Mouse (Mus musculus): ENCODE results near the gene Sash3. TPM values are rescaled to one million over a fixed set of nuclear protein-coding genes. Genes with fewer than 3 reads are reported as not detected.

Gene Sash3
- total RNA-seq, 4 experiments from 2014 or later, result 0.10 to 0.46 (median 0.18) TPM; not detected in 1

- no peak for DNase-seq (ENCODE audit: low spot score in 2 of 2)
These were observed 5.9 kb upstream of the Sash3 start for GRCm38 (mm10) chrX:48140286-48140877.

- DNase-seq (ENCODE audit: low spot score in 2 of 2), result no peak
These were observed 4.8 kb upstream of the Sash3 start for GRCm38 (mm10) chrX:48141481-48141880.

DNA sequence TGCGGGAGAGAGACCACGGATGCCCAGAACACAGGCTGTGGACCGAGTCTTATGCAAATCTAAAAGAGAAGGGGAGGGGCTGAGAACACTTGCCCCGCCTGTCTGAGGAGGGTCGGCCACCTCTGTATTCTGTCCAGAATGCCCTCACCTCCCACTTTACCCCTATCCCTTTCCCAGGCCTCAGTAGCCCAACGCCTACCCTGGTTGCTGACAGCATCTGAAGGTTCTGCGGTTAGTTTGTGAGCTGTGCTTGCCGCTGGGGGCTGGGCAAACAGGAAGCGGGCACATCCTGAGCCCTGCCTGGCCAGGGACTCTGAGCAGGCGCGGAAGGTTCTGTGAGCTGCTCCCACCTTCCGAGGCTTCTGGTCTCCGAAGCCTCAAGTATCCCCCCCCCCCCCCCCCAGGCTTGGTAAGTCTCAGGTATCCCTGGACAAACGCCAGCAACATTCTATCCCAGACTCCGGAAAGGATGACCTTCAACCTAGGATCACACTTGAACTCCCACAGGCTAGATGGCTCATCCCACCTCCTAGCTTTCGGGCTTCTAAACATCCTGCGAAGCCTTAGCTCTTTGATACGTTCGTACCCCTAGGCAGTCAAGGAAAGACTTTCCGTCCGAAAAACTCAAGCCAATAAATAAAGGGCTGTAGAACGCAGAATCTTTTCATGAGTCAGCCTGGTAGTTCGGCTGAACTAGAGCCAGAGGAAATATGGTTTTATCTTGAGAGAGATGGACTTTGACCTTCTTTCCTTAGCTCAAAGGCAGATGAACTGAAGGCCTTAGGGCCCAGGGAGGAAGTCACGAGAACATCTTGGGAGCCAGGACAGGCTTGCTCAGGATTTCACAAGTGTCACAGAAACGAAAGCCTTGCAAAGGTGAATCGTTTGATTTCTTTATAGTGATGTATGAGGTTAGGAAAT lies 2.6 kb upstream of the Sash3 start:
- DNase-seq (ENCODE audit: low spot score in 2 of 2), result no peak

- DNase-seq (ENCODE audit: low spot score in 2 of 2), result no peak
These were observed 990 bp downstream of the Sash3 start for GRCm38 (mm10) chrX:48147226-48147625.

GRCm38 (mm10) chrX:48147741-48148186 lies 1.5 kb downstream of the Sash3 start:
- no peak for DNase-seq (ENCODE audit: low spot score in 2 of 2)

- no peak for DNase-seq (ENCODE audit: low spot score in 2 of 2)
These were observed 5.9 kb downstream of the Sash3 start for GRCm38 (mm10) chrX:48152106-48152505.

GRCm38 (mm10) chrX:48153414-48153813 lies 7.2 kb downstream of the Sash3 start:
- DNase-seq (ENCODE audit: low spot score in 2 of 2), result no peak

GRCm38 (mm10) chrX:48153949-48154348 lies 7.7 kb downstream of the Sash3 start:
- DNase-seq (ENCODE audit: low spot score in 2 of 2), result no peak

- no peak for DNase-seq (ENCODE audit: low spot score in 2 of 2)
These were observed 9.3 kb downstream of the Sash3 start for GRCm38 (mm10) chrX:48155489-48155888.

DNA sequence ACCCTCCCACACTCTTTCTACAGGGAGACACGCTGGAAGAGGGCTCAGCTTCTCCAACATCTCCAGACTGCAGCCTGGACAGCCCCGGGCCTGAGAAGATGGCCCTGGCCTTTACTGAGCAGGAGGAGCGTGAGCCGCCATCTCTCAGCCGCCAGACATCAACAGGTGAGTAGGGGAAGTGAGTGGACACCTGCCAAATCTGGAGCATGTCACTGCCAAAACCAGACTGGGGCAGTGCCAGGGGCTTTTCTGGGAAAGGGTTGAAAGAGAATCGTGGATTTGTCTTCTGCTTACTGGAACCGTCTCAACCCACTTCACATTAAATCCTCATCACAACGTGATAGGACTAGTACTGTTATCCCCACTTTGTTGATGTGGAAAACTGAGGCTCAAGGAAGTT lies 11.2 kb downstream of the Sash3 start:
- DNase-seq (ENCODE audit: low spot score in 2 of 2), result no peak

- DNase-seq (ENCODE audit: low spot score in 2 of 2), result no peak
These were observed 12.1 kb downstream of the Sash3 start for GRCm38 (mm10) chrX:48158229-48158919.

GRCm38 (mm10) chrX:48169892-48170291 lies 23.7 kb downstream of the Sash3 start:
- DNase-seq (ENCODE audit: low spot score in 2 of 2), result no peak

DNA sequence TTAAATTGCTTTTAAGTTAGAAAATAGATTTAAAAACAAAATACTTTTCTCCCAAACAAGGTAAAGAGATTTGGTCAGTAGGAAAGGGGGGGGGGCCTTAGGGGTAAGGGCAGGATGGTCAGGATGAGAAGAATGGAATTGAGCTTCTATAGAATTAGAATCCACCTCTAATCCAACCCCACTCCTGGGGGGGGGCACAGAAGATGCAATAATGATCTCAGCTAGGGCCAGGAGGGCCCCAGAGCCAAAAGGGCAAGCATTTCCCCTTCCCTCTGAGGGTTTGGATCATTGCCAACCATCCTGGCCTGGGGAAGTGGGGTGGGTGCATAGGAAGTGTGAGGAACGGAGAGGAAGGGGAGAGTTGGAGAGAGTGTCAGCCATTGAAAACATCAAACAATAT lies 24.1 kb downstream of the Sash3 start:
- DNase-seq (ENCODE audit: low spot score in 2 of 2), result no peak

DNA sequence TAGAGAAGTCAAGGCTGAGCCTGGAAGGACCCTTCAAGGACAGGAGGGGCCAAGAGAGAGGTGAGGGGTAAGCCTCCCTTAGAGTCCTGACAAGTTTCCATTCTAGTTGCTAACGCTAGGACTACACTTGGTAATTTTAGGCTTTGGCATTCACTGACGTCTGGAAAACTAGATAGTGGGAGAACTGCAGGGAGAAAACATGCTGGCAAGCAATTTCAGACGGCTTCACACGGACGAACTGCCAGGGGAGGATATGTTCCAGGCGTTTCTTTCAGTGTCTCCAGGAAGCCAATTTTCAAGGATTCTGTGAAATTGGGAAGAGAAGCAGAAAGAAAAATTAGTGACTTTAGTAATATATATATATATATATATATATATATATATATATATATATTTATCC lies 35.6 kb downstream of the Sash3 start:
- DNase-seq (ENCODE audit: low spot score in 2 of 2), result no peak

DNA sequence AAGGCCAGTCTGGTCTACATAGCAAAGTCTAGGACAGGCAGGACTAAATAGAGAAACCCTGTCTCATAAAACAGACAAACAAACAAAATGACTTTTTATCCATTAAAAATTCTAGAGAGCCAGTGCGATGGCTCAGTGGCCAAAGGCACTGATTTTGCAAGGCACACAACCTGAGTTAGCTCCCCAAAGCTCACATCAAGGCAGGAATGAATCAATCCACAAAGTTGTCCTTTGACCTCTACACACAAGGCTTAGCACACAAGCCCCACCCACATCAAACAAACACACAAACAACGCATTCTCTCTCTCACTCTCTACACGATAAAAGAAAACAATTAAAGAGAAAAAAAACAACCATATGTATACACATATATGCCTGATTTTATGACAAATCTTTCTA lies 38.5 kb downstream of the Sash3 start:
- DNase-seq (ENCODE audit: low spot score in 2 of 2), result no peak

DNA sequence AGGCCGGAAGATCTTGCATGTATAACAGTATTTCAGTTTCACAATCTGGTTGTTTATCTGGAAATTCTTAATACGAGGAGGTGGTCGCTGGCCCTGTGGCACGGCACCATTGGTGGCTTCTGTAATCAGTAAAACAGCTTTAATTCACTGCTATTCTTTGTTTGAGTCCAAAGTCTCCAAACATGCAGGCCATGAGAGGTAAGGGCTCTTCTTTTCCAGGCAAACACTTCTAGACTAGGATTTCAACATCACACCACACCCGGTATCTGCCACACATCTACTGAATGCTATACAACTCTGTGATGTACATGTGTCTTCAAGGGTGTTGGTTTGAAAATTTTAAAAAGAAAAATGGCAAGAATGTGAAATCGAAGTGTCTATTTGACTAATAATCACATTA lies 45.0 kb downstream of the Sash3 start:
- no peak for DNase-seq (ENCODE audit: low spot score in 2 of 2)

DNA sequence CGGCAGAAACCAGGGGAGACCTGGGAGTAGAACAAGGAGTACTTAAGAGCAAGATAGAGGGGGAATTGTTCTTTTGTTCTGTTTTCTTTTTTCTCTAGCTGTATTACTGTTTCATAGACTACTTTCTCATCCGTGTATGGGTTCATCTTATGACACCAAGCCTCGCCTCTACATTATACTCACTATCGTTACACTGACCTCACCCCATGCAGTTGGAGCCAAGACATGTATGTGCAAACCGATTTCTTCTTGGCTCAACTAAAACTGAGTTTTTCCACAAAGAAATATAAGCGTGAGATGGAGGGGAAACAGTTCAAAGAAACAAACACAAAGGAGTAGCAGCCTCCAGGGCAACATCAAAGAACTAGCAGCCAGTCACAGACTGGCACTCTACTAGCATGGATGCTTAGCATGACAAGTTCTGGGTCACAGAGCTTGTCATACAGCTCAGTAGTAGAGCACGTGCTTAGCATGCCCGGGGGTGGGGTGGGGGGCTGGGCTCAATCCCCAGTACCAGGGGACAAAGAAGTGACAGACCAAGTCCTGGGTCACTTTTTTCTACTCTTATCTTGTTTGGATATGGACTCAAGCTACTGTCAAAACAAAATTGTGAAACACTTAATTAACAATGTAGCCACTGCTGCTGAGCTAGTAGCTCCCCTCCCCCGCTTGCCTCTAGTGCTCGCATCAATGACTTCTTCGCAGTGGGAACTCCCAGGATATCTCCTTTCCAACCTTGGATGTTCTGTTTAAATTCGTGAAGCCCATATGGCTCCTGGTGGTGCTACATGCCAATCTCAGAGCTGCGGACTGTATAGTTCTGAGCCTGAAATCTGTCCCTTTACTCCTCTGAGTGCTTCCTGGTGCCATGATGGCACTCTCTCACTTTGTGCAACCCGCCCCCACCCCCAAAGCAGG lies 47.3 kb downstream of the Sash3 start:
- no peak for DNase-seq (ENCODE audit: low spot score in 2 of 2)

DNA sequence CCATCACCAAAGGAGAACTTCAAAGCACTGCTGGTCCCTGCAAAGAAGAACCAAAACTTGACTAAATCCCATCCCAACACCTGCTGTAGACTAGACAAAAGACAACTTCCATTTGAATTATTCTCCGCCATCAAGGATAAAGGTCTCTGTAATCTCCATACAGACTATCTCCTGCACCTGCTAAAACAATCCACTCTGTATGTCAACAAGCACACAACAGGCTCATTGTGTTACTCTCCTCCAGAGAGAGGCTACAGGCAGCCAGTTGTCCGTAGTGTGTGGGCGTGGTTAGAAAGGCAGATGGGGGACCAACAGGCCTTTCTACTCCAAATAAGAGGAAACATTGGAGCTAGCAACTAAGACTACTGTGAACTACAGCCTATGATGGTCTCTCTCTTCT lies 51.6 kb downstream of the Sash3 start:
- DNase-seq (ENCODE audit: low spot score in 2 of 2), result no peak

- DNase-seq (ENCODE audit: low spot score in 2 of 2), result no peak
These were observed 52.8 kb downstream of the Sash3 start for GRCm38 (mm10) chrX:48199026-48199425.

DNA sequence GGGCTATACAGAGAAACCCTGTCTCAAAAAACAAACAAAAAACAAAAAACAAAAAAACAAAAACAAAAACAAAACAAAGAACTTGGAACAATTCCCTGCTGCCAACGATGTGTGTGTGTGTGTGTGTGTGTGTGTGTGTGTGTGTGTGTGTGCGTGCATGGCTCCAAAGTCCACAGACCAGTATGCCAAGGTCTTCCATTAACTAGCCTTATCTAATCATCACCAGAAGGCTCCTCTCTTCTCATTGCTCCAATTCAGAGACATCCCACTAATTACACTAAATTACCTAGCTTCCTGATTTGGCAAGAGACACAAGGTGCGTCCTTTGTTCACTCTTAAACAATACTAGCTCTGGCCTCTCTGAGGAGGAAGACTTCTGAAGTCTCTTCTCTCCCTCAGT lies 54.5 kb downstream of the Sash3 start:
- no peak for DNase-seq (ENCODE audit: low spot score in 2 of 2)

DNA sequence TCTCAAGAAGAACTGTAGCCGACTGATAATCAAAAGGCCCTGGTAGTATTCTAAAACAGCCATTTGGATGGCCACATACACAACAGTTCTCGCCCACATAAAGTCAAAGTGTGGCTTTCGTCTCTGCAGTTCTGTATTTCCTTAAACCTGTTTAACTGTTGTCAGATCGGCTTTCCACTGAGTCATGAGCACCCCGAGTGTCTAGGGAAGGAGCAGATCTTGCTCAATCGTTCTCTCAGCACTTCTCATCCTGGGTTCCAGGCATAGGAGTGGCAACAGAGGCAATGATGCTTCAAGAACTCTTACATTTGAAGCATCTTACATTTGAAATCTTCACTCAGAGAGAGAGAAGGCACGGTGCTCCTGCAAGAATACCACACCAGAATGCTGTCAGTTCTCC lies 55.7 kb downstream of the Sash3 start:
- no peak for DNase-seq (ENCODE audit: low spot score in 2 of 2)
